Mouse (Mus musculus): Measurements from ENCODE around the gene Camta1. TPM values are rescaled to one million over a fixed set of nuclear protein-coding genes. Genes with fewer than 3 reads are reported as not detected.

Gene Camta1
- polyA plus RNA-seq, 2 experiments, result 7.3 to 32.8 TPM

DNA sequence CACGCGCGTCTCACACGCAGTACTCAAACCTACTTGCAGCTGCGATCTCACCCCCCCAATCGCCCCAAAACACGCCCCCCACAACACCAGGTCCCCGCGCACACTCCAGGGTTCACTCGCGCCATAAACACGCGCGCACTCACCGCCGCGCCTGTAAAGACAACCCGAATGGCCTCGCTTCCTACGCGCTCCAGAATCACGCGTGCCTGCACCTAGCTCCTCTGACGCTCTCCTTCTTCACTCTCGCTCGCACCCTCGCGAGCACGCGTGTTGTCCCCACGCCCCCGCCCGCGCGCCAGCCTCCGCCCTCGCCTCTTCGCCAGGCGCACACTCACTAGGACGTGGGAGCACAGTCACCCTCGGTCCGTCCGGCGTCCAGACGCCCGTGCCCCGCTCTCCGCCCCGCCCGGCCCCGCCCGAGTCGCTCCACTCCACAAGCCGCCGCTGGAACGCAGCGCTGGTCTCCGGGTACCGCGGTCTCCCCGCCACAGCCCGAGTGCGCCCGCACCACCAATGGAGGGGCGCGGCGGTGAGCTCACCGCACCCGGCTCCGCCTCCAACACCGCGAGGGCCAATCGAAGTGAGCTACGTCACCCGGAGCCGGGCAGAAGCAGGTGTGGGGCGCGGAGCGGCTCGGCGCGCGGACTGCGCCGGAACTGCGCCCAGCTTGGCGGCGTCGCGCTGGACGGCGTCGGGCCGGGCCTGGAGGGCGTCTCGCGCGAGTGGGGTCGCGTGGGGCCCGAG, 753.5 kb downstream of the Camta1 start:
- no peak for TF ChIP-seq EP300 (IDR thresholded peaks at IDR 0.05; ENCODE audit: low read depth)
- no peak for TF ChIP-seq CTCF (IDR thresholded peaks at IDR 0.05; ENCODE audit: low read depth)
- no peak overlapping the region for H3K27ac ChIP-seq
- no peaks in the 10 kb centered on the region for H3K9me3 ChIP-seq (ENCODE audit: control insufficient read depth, low read length)
- no peaks in the 10 kb centered on the region for H3K36me3 ChIP-seq (replicated peaks; ENCODE audit: control insufficient read depth, insufficient read depth, low read depth)
- no peaks in the 10 kb centered on the region for H3K4me1 ChIP-seq (replicated peaks; ENCODE audit: control insufficient read depth in 2 of 2, insufficient read depth in 2 of 2, low read length in 1 of 2)
- peak; percentile 86 for ATAC-seq (ENCODE audit: insufficient read depth)
- H3K4me3 ChIP-seq (ENCODE audit: insufficient read depth in 1 of 2, low read depth in 2 of 2, low read length in 2 of 2), result peak overlapping the region; percentile 28 to 43; a peak in 3 of 4 replicates
- H3K9ac ChIP-seq (replicated peaks), result no peak overlapping the region
- DNase-seq (ENCODE audit: low read depth in 3 of 3, low spot score in 3 of 3), result peak; percentile 10 to 41 (median 16)
- WGBS (ENCODE audit: insufficient replicate concordance), result 2% methylated on average over 88 of the region's 101 CpGs
- H3K27me3 ChIP-seq (ENCODE audit: control insufficient read depth, insufficient read depth, low read length), result peaks cover 43% of the 10 kb centered on the region
- peak overlapping the region; percentile 57 for H3K4me2 ChIP-seq (ENCODE audit: low read depth)

DNA sequence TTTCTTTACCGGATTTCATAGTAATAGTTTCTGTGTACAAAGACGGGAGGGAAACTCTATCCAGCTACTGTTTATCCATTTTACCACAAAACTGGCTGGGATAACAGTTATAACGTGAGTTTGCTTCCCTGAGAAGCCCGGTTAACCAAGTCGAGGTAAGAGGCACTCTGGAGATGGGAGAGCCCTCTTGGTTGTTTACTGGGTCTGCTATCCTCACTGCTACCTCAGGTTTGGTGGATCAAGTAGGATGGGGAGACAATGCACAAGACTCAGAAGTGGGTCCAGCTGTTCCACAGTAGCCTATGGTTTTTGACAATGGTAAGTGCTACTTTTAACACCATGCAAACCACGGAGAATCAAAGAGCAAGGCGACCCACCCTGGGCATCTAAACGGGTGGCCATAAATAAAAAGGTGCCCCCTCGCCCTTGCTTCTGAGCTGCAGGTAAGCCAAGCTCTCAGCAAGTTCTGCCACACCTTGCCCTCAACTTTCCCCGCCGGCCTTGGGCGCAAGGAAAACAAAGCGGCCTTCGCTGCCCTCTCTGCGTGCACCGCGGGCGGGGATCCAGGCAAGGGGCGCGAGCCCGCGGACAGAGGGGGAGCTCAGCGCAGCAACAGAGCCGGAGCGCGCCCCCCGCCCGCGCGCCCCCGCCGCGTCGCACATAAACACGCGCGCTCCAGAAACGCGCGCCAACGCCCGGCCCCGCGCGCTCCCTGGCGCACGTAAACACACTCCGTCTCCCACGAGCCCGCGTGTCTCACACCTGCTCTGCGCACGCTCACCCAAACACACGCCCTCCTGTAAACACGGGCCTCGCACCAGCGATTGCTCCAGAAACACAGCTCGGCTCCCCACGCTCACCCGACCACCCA, 754.3 kb downstream of the Camta1 start:
- Histone ChIP-seq H3K4me3 (ENCODE audit: insufficient read depth in 1 of 2, low read depth in 2 of 2, low read length in 2 of 2) (peak overlapping the region in 1 of 2 experiments; percentile 43; a peak in 1 of 4 replicates), H3K36me3 (replicated peaks; ENCODE audit: control insufficient read depth, insufficient read depth, low read depth) (no peaks in the 10 kb centered on the region), H3K9ac (replicated peaks) (no peak overlapping the region), H3K4me1 (replicated peaks; ENCODE audit: control insufficient read depth in 2 of 2, insufficient read depth in 2 of 2, low read length in 1 of 2) (no peaks in the 10 kb centered on the region), H3K9me3 (ENCODE audit: control insufficient read depth, low read length) (no peaks in the 10 kb centered on the region), H3K4me2 (ENCODE audit: low read depth) (peak overlapping the region; percentile 57), H3K27ac (no peak overlapping the region), H3K27me3 (ENCODE audit: control insufficient read depth, insufficient read depth, low read length) (peaks cover 43% of the 10 kb centered on the region)
- no peak for TF ChIP-seq CTCF (IDR thresholded peaks at IDR 0.05; ENCODE audit: low read depth)
- no peak for TF ChIP-seq EP300 (IDR thresholded peaks at IDR 0.05; ENCODE audit: low read depth)
- ATAC-seq (ENCODE audit: insufficient read depth) (no peak), DNase-seq (ENCODE audit: low read depth in 3 of 3, low spot score in 3 of 3) (no peak)
- 5% methylated on average over 60 of the region's 60 CpGs for WGBS (ENCODE audit: insufficient replicate concordance)

DNA sequence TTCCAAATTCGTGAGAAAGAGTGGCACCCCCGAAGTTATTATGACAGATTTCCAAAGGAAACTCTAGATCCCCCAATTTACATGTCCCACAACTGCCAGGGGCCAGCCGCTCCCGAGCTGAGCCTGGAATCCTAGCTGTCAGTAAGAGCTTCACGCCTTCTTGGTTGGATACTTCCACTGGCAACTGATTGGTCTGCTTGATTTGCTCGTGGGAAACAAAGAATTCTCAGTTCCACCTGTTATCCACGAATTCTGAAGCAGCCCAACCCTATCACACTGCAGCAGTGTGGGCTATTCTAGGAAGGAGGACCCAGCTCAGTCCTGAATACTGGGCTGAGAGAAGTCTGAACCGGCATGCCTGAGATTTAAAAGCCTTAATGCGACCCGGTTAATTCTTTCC, 755.2 kb downstream of the Camta1 start:
- DNase-seq (ENCODE audit: low read depth in 3 of 3, low spot score in 3 of 3) (no peak), ATAC-seq (ENCODE audit: insufficient read depth) (no peak)
- Histone ChIP-seq H3K27me3 (ENCODE audit: control insufficient read depth, insufficient read depth, low read length) (peaks cover 43% of the 10 kb centered on the region), H3K9me3 (ENCODE audit: control insufficient read depth, low read length) (no peaks in the 10 kb centered on the region), H3K4me1 (replicated peaks; ENCODE audit: control insufficient read depth in 2 of 2, insufficient read depth in 2 of 2, low read length in 1 of 2) (no peaks in the 10 kb centered on the region), H3K27ac (no peak overlapping the region), H3K9ac (replicated peaks) (no peak overlapping the region), H3K4me2 (ENCODE audit: low read depth) (no peak overlapping the region), H3K36me3 (replicated peaks; ENCODE audit: control insufficient read depth, insufficient read depth, low read depth) (no peaks in the 10 kb centered on the region), H3K4me3 (ENCODE audit: insufficient read depth in 1 of 2, low read depth in 2 of 2, low read length in 2 of 2) (no peak overlapping the region)
- WGBS (ENCODE audit: insufficient replicate concordance), result 35% methylated on average over 10 of the region's 10 CpGs
- TF ChIP-seq EP300 (IDR thresholded peaks at IDR 0.05; ENCODE audit: low read depth) (no peak), CTCF (IDR thresholded peaks at IDR 0.05; ENCODE audit: low read depth) (no peak)

DNA sequence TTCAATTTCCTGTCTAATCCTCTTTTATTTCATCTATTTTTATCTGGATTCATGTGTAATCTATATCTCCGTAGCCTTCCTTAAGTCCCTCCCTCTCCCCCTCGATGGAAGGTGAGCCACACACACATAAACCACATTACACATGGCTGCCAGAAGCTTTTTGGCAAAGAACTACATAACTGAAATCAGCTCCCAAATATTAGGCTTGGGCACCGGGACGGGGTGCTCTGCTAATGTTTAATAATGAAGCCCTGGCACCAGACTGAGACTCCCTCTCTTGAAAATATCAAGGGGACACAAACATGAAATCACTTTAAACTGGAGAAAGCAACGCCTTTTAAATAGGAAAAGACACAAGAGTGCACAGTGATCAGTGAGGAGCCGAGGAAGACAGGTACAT, 755.8 kb downstream of the Camta1 start:
- DNase-seq (ENCODE audit: low read depth in 3 of 3, low spot score in 3 of 3) (no peak), ATAC-seq (ENCODE audit: insufficient read depth) (no peak)
- Histone ChIP-seq H3K9me3 (ENCODE audit: control insufficient read depth, low read length) (no peaks in the 10 kb centered on the region), H3K27me3 (ENCODE audit: control insufficient read depth, insufficient read depth, low read length) (peaks cover 43% of the 10 kb centered on the region), H3K4me2 (ENCODE audit: low read depth) (no peak overlapping the region), H3K9ac (replicated peaks) (no peak overlapping the region), H3K4me3 (ENCODE audit: insufficient read depth in 1 of 2, low read depth in 2 of 2, low read length in 2 of 2) (no peak overlapping the region), H3K4me1 (replicated peaks; ENCODE audit: control insufficient read depth in 2 of 2, insufficient read depth in 2 of 2, low read length in 1 of 2) (no peaks in the 10 kb centered on the region), H3K27ac (no peak overlapping the region), H3K36me3 (replicated peaks; ENCODE audit: control insufficient read depth, insufficient read depth, low read depth) (no peaks in the 10 kb centered on the region)
- TF ChIP-seq CTCF (IDR thresholded peaks at IDR 0.05; ENCODE audit: low read depth) (no peak), EP300 (IDR thresholded peaks at IDR 0.05; ENCODE audit: low read depth) (no peak)
- WGBS (ENCODE audit: insufficient replicate concordance), result 59% methylated on average over 6 of the region's 6 CpGs

DNA sequence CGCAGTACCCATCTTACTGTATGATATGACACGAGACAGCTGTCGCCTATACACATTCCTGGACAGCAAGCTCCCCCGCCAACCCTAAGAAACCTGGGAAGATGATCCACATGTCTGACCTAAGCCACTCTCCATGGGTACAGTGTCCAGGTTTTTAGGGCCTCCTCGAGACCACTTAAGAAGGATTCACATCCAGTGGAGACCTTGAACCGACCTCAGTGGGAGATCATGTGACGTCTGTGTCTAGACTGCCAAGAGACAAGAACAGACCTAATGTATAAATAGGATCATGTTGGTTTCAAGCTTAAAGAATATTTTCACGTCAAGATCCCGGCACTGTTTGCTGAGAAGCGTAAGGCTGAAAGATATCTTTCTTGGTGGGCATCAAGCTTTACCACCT, 757.5 kb downstream of the Camta1 start:
- H3K27me3 ChIP-seq (ENCODE audit: control insufficient read depth, insufficient read depth, low read length), result peaks cover 29% of the 10 kb centered on the region
- ATAC-seq (ENCODE audit: insufficient read depth), result no peak
- TF ChIP-seq CTCF (IDR thresholded peaks at IDR 0.05; ENCODE audit: low read depth) (no peak), EP300 (IDR thresholded peaks at IDR 0.05; ENCODE audit: low read depth) (no peak)
- no peak overlapping the region for H3K9ac ChIP-seq (replicated peaks)
- H3K36me3 ChIP-seq (replicated peaks; ENCODE audit: control insufficient read depth, insufficient read depth, low read depth), result no peaks in the 10 kb centered on the region
- no peak for DNase-seq (ENCODE audit: low read depth in 3 of 3, low spot score in 3 of 3)
- H3K9me3 ChIP-seq (ENCODE audit: control insufficient read depth, low read length), result no peaks in the 10 kb centered on the region
- no peak overlapping the region for H3K4me3 ChIP-seq (ENCODE audit: insufficient read depth in 1 of 2, low read depth in 2 of 2, low read length in 2 of 2)
- H3K4me1 ChIP-seq (replicated peaks; ENCODE audit: control insufficient read depth in 2 of 2, insufficient read depth in 2 of 2, low read length in 1 of 2), result no peaks in the 10 kb centered on the region
- no peak overlapping the region for H3K4me2 ChIP-seq (ENCODE audit: low read depth)
- 68% methylated on average over 10 of the region's 10 CpGs for WGBS (ENCODE audit: insufficient replicate concordance)
- no peak overlapping the region for H3K27ac ChIP-seq
